Mouse (Mus musculus) megakaryocyte, embryonic 14.5 days (primary cell): Measurements from ENCODE around the gene Serinc2. TPM values are rescaled to one million over a fixed set of nuclear protein-coding genes. Genes with fewer than 3 reads are reported as not detected.
"Not testable (repeated sequence)": the region's sequence is repeated elsewhere in the genome, so short reads cannot be mapped to it uniquely, and the experiment has no call there.

Experiments used
- H3K27me3 ChIP-seq: replicated peaks from 2 replicates; pipeline ENCODE3; 2012; ENCODE audit warnings: inconsistent platforms
- H3K36me3 ChIP-seq: replicated peaks from 2 replicates; pipeline ENCODE3; 2012; ENCODE audit warnings: low read length, inconsistent platforms, mixed read lengths
- H3K4me1 ChIP-seq: 2 replicates; pipeline ENCODE4 v1.6.1; 2012; ENCODE audit warnings: inconsistent platforms
- H3K4me3 ChIP-seq: replicated peaks from 2 replicates; pipeline ENCODE3; 2012; ENCODE audit warnings: moderate library complexity, mild to moderate bottlenecking, inconsistent platforms
- H3K9me3 ChIP-seq: 2 replicates; pipeline ENCODE4 v1.6.1; 2012; ENCODE audit warnings: inconsistent platforms
- FLI1 ChIP-seq: IDR thresholded peaks from 2 replicates; pipeline ENCODE4 v1.6.1; 2012; ENCODE audit warnings: low read length, inconsistent platforms, mixed read lengths
- GATA1 ChIP-seq: IDR thresholded peaks from 3 replicates; pipeline ENCODE4 v1.6.1; 2012; ENCODE audit warnings: mixed read lengths, low read length, inconsistent platforms, borderline replicate concordance
- polyA plus RNA-seq: library from polyadenylated mRNA; stranded (reverse); fragments of >175 nt; gene quantifications from 2 replicates; pipeline ENCODE4 v1.2.3, GENCODE M21; 2012; ENCODE audit warnings: low replicate concordance; ENCODE audit not compliant: insufficient read depth

Serinc2 gene
- polyA plus RNA-seq, 1 experiment: 0.39 TPM

GRCm38 (mm10) chr4:130248636-130249035 lies 30.4 kb downstream of the Serinc2 start:
- H3K27me3 ChIP-seq: peaks cover 40% of the 10 kb centered on the region
- no peaks in the 10 kb centered on the region for H3K9me3 ChIP-seq
- H3K4me1 ChIP-seq: peaks cover 24% of the 10 kb centered on the region
- H3K36me3 ChIP-seq: no peaks in the 10 kb centered on the region
- TF ChIP-seq GATA1: no peak
- no peak for TF ChIP-seq FLI1
- H3K4me3 ChIP-seq: no peak overlapping the region

GRCm38 (mm10) chr4:130246132-130246531 lies 32.9 kb downstream of the Serinc2 start:
- no peak overlapping the region for H3K4me3 ChIP-seq
- H3K27me3 ChIP-seq: peaks cover 35% of the 10 kb centered on the region
- no peak for TF ChIP-seq GATA1
- no peak for TF ChIP-seq FLI1
- H3K36me3 ChIP-seq: no peaks in the 10 kb centered on the region
- peaks cover 5% of the 10 kb centered on the region for H3K4me1 ChIP-seq
- no peaks in the 10 kb centered on the region for H3K9me3 ChIP-seq

- Histone ChIP-seq H3K4me3 (no peak overlapping the region), H3K9me3 (peaks cover 8% of the 10 kb centered on the region), H3K4me1 (no peaks in the 10 kb centered on the region), H3K36me3 (no peaks in the 10 kb centered on the region), H3K27me3 (peaks cover 35% of the 10 kb centered on the region)
- no peak for TF ChIP-seq GATA1
- no peak for TF ChIP-seq FLI1
These were observed 34.3 kb downstream of the Serinc2 start for GRCm38 (mm10) chr4:130244749-130245148.

- H3K4me1 ChIP-seq, H3K4me3 ChIP-seq, H3K36me3 ChIP-seq: not testable (repeated sequence)
- Histone ChIP-seq H3K9me3 (peaks cover 10% of the 10 kb centered on the region), H3K27me3 (peaks cover 33% of the 10 kb centered on the region)
These were observed 35.4 kb downstream of the Serinc2 start for GRCm38 (mm10) chr4:130243621-130244020.

- H3K27me3 ChIP-seq: peaks cover 33% of the 10 kb centered on the region
- TF ChIP-seq GATA1 (no peak), FLI1 (no peak)
- H3K4me1 ChIP-seq: no peaks in the 10 kb centered on the region
- peaks cover 13% of the 10 kb centered on the region for H3K9me3 ChIP-seq
- H3K4me3 ChIP-seq: no peak overlapping the region
- no peaks in the 10 kb centered on the region for H3K36me3 ChIP-seq
These were observed 36.0 kb downstream of the Serinc2 start for GRCm38 (mm10) chr4:130242956-130243355.

GRCm38 (mm10) chr4:130240695-130241094 lies 38.3 kb downstream of the Serinc2 start:
- Histone ChIP-seq H3K4me1 (no peaks in the 10 kb centered on the region), H3K9me3 (peaks cover 30% of the 10 kb centered on the region), H3K27me3 (peaks cover 17% of the 10 kb centered on the region), H3K36me3 (no peaks in the 10 kb centered on the region), H3K4me3 (no peak overlapping the region)
- no peak for TF ChIP-seq FLI1
- TF ChIP-seq GATA1: no peak

- Histone ChIP-seq H3K36me3 (no peaks in the 10 kb centered on the region), H3K4me3 (no peak overlapping the region), H3K9me3 (peaks cover 32% of the 10 kb centered on the region), H3K4me1 (no peaks in the 10 kb centered on the region), H3K27me3 (peaks cover 16% of the 10 kb centered on the region)
- no peak for TF ChIP-seq FLI1
- TF ChIP-seq GATA1: no peak
These were observed 41.4 kb downstream of the Serinc2 start for GRCm38 (mm10) chr4:130237607-130238006.

- Histone ChIP-seq H3K4me3 (no peak overlapping the region), H3K36me3 (no peaks in the 10 kb centered on the region), H3K9me3 (peaks cover 32% of the 10 kb centered on the region), H3K4me1 (no peaks in the 10 kb centered on the region), H3K27me3 (peaks cover 13% of the 10 kb centered on the region)
- no peak for TF ChIP-seq FLI1
- no peak for TF ChIP-seq GATA1
These were observed 42.6 kb downstream of the Serinc2 start for GRCm38 (mm10) chr4:130236361-130236760.

GRCm38 (mm10) chr4:130224071-130224470 lies 54.9 kb downstream of the Serinc2 start:
- no peak for TF ChIP-seq FLI1
- TF ChIP-seq GATA1: no peak
- Histone ChIP-seq H3K9me3 (no peaks in the 10 kb centered on the region), H3K4me1 (peaks cover 3% of the 10 kb centered on the region; the same call in 1 of the 2 replicates), H3K4me3 (no peak overlapping the region), H3K27me3 (peaks cover 51% of the 10 kb centered on the region), H3K36me3 (no peaks in the 10 kb centered on the region)

GRCm38 (mm10) chr4:130222179-130222578 lies 56.8 kb downstream of the Serinc2 start, which contains the start of gene Gm853:
TSS of gene Gm853 (minus strand) at chr4:130222401.
- TF ChIP-seq GATA1 (no peak), FLI1 (no peak)
- H3K4me3 ChIP-seq: no peak within 1 kb of the TSS
- H3K27me3 ChIP-seq: peaks cover 60% of the 10 kb centered on the region
- H3K36me3 ChIP-seq: no peaks in the 10 kb centered on the region
- no peaks in the 10 kb centered on the region for H3K9me3 ChIP-seq
- peaks cover 3% of the 10 kb centered on the region; the same call in 1 of the 2 replicates for H3K4me1 ChIP-seq

GRCm38 (mm10) chr4:130220176-130220575 lies 58.8 kb downstream of the Serinc2 start:
- Histone ChIP-seq H3K36me3 (no peaks in the 10 kb centered on the region), H3K9me3 (peaks cover 4% of the 10 kb centered on the region; the same call in 1 of the 2 replicates), H3K27me3 (peaks cover 59% of the 10 kb centered on the region), H3K4me1 (peaks cover 3% of the 10 kb centered on the region; the same call in 1 of the 2 replicates), H3K4me3 (no peak overlapping the region)
- no peak for TF ChIP-seq FLI1
- no peak for TF ChIP-seq GATA1
